Mouse (Mus musculus) CH12.LX (cell line): ENCODE measurements around the gene Tnik.

Source experiments
- CTCF ChIP-seq, 2 experiments: IDR thresholded peaks in 1 of 2; conservative IDR thresholded peaks in 1 of 2; 2 replicates each; pipeline ENCODE4 v1.5.1; 2011 to 2012; ENCODE audit warnings: low read depth in 2 of 2, low read length in 2 of 2, improper control_type of control experiment in 1 of 2, inconsistent platforms in 1 of 2, mild to moderate bottlenecking in 1 of 2, moderate library complexity in 1 of 2
- HCFC1 ChIP-seq: IDR thresholded peaks from 2 replicates; pipeline ENCODE4 v1.6.1; 2012; ENCODE audit warnings: low read depth, mild to moderate bottlenecking, inconsistent platforms, low read length, improper control_type of control experiment
- POLR2A ChIP-seq: IDR thresholded peaks from 2 replicates; pipeline ENCODE4 v1.6.1; 2011; ENCODE audit warnings: low read depth, mild to moderate bottlenecking, improper control_type of control experiment, low read length
- RCOR1 ChIP-seq: conservative IDR thresholded peaks from 2 replicates; pipeline ENCODE4 v1.6.1; 2012; ENCODE audit warnings: low read depth, mild to moderate bottlenecking, inconsistent platforms, low read length, improper control_type of control experiment
- SIN3A ChIP-seq: IDR thresholded peaks from 2 replicates; pipeline ENCODE4 v1.6.1; 2012; ENCODE audit warnings: low read length, improper control_type of control experiment, inconsistent platforms

GRCm38 (mm10) chr3:28531294-28531956, 268.4 kb downstream of the Tnik start:
- TF ChIP-seq POLR2A = no peak
- no peak for TF ChIP-seq SIN3A
- no peak for TF ChIP-seq CTCF (conservative IDR thresholded peaks at IDR 0.05 in 1 of 2, IDR thresholded peaks at IDR 0.05 in 1 of 2; ENCODE audit: low read depth in 2 of 2, low read length in 2 of 2)
- no peak for TF ChIP-seq RCOR1
- TF ChIP-seq HCFC1 = no peak
